Mouse (Mus musculus): ENCODE measurements at regions not wholly inside any gene's neighbourhood (a gene's known extent, or its start where the extent isn't known, plus 50 kb on each side); places are given as distances from the start of the nearest gene placed in this dataset.
A peak's percentile ranks its signal among the peaks of the same experiment; 100 is the strongest.

DNA sequence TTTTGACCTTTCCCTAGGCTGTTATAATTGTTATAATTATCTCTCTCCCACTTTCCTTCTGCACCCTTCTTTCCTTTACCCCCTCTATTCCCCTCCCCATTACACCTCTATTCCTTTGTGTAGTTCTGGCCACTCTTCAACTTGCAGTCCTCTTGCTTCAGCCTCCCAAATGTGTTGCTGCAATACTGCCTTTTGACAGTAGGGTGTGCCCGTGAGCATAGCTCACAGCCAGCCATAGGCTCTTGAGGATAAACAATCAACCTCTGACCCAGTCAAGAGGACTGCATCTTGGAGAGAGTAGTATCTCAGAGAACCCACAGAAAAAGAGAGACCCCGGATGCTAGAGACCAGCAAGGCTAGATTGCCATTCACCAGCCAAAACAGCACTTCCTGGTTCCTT is 184.9 kb upstream of the 4930535I16Rik start:
- Histone ChIP-seq H3K36me3 (ENCODE audit: control insufficient read depth, insufficient read depth, low read length) (no peaks in the 10 kb centered on the region), H3K4me1 (ENCODE audit: control insufficient read depth, insufficient read depth, low read length) (no peaks in the 10 kb centered on the region), H3K9ac (ENCODE audit: low read length) (no peak overlapping the region), H3K27ac (replicated peaks; ENCODE audit: low read depth, low read length) (no peak overlapping the region), H3K4me3 (ENCODE audit: low read depth, low read length) (no peak overlapping the region), H3K9me3 (ENCODE audit: control insufficient read depth, low read length) (no peaks in the 10 kb centered on the region), H3K27me3 (ENCODE audit: control insufficient read depth, insufficient read depth, low read length) (no peaks in the 10 kb centered on the region), H3K4me2 (ENCODE audit: low read depth, severe bottlenecking) (no peak overlapping the region)
- DNase-seq (ENCODE audit: low spot score) (peak; percentile 68), ATAC-seq (ENCODE audit: insufficient number of reproducible peaks, low FRiP score, low TSS enrichment, low read depth) (no peak)
- 39% methylated on average over 2 of the region's 2 CpGs for WGBS

DNA sequence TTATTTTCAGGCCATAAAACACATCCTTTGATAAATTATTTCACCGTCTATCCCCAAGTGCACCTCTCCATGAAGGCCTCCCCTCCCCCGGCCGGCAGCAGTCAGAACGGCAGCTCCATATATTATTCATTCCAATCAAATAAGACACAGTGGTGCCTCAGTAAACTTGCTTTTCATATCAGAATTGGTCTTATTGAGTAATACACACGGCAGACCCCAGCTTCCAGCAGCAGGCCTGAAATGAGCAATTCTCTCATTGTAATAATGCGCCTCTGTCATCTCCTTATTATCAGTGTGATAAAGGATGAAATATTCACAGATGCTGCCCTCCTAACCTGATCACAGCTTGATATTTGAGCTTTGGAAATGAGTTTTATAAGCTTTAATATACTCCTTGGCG is 169.0 kb upstream of the 4930535I16Rik start:
- no peak overlapping the region for H3K4me3 ChIP-seq (ENCODE audit: low read depth, low read length)
- H3K4me2 ChIP-seq (ENCODE audit: low read depth, severe bottlenecking): no peak overlapping the region
- WGBS: 86% methylated on average over 7 of the region's 7 CpGs
- no peak for DNase-seq (ENCODE audit: low spot score)
- 0 out of 2 replicates have a peak, but pooled peaks cover 2% of the 10 kb centered on the region for H3K9me3 ChIP-seq (ENCODE audit: control insufficient read depth, low read length)
- no peaks in the 10 kb centered on the region for H3K27me3 ChIP-seq (ENCODE audit: control insufficient read depth, insufficient read depth, low read length)
- no peak overlapping the region for H3K9ac ChIP-seq (ENCODE audit: low read length)
- no peaks in the 10 kb centered on the region for H3K36me3 ChIP-seq (ENCODE audit: control insufficient read depth, insufficient read depth, low read length)
- H3K4me1 ChIP-seq (ENCODE audit: control insufficient read depth, insufficient read depth, low read length): no peaks in the 10 kb centered on the region
- H3K27ac ChIP-seq (replicated peaks; ENCODE audit: low read depth, low read length): no peak overlapping the region
- ATAC-seq (ENCODE audit: insufficient number of reproducible peaks, low FRiP score, low TSS enrichment, low read depth): no peak

DNA sequence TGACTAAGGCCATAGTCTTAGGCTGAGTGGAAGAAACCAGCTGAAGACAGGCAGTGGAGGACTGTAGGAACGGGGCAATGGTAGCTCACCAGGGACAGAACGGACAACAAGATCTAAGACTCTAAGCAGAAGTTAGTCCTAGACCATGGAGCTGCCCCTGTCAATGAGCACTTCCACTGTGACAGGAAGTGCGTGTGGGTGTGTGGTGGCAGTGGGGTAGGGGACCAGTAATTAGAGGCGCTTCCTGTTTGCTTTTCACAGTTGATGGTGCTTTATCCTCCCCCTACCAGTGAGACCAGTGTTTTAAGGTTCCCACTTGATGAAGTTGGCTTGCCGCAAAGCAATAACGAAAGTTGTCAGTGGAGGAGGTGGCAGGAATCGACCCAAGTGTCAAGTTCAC is 168.4 kb upstream of the 4930535I16Rik start:
- no peak overlapping the region for H3K4me3 ChIP-seq (ENCODE audit: low read depth, low read length)
- DNase-seq (ENCODE audit: low spot score): no peak
- H3K4me2 ChIP-seq (ENCODE audit: low read depth, severe bottlenecking): no peak overlapping the region
- H3K4me1 ChIP-seq (ENCODE audit: control insufficient read depth, insufficient read depth, low read length): no peaks in the 10 kb centered on the region
- no peak overlapping the region for H3K9ac ChIP-seq (ENCODE audit: low read length)
- no peak for ATAC-seq (ENCODE audit: insufficient number of reproducible peaks, low FRiP score, low TSS enrichment, low read depth)
- H3K27ac ChIP-seq (replicated peaks; ENCODE audit: low read depth, low read length): no peak overlapping the region
- no peaks in the 10 kb centered on the region for H3K36me3 ChIP-seq (ENCODE audit: control insufficient read depth, insufficient read depth, low read length)
- WGBS: 80% methylated on average over 7 of the region's 7 CpGs
- H3K27me3 ChIP-seq (ENCODE audit: control insufficient read depth, insufficient read depth, low read length): no peaks in the 10 kb centered on the region
- 0 out of 2 replicates have a peak, but pooled peaks cover 2% of the 10 kb centered on the region for H3K9me3 ChIP-seq (ENCODE audit: control insufficient read depth, low read length)

DNA sequence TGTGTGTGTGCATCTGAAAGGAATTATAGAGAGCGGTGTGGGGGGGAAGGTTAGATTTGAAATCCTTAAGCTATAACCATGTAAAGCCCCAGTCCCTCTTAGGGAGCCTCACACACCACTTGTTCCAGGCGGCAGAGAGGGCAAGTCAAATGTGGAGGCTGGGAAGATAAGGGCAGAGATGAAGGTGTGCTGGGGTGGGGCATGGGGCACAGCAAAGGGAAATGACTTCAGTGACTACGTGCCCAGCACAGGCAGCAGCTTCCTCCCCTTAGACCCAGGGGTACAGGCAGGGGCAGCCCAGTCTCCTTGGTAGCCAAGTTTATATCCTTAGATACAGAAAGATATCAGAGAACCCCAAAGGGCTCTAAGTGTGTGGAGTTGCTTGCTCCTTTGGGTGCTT is 161.8 kb upstream of the 4930535I16Rik start:
- no peak overlapping the region for H3K4me2 ChIP-seq (ENCODE audit: low read depth, severe bottlenecking)
- H3K9me3 ChIP-seq (ENCODE audit: control insufficient read depth, low read length): 0 out of 2 replicates have a peak, but pooled peaks cover 2% of the 10 kb centered on the region
- no peaks in the 10 kb centered on the region for H3K27me3 ChIP-seq (ENCODE audit: control insufficient read depth, insufficient read depth, low read length)
- no peaks in the 10 kb centered on the region for H3K36me3 ChIP-seq (ENCODE audit: control insufficient read depth, insufficient read depth, low read length)
- 77% methylated on average over 3 of the region's 3 CpGs for WGBS
- no peak for ATAC-seq (ENCODE audit: insufficient number of reproducible peaks, low FRiP score, low TSS enrichment, low read depth)
- no peak overlapping the region for H3K27ac ChIP-seq (replicated peaks; ENCODE audit: low read depth, low read length)
- no peaks in the 10 kb centered on the region for H3K4me1 ChIP-seq (ENCODE audit: control insufficient read depth, insufficient read depth, low read length)
- H3K4me3 ChIP-seq (ENCODE audit: low read depth, low read length): no peak overlapping the region
- DNase-seq (ENCODE audit: low spot score): no peak
- H3K9ac ChIP-seq (ENCODE audit: low read length): no peak overlapping the region

DNA sequence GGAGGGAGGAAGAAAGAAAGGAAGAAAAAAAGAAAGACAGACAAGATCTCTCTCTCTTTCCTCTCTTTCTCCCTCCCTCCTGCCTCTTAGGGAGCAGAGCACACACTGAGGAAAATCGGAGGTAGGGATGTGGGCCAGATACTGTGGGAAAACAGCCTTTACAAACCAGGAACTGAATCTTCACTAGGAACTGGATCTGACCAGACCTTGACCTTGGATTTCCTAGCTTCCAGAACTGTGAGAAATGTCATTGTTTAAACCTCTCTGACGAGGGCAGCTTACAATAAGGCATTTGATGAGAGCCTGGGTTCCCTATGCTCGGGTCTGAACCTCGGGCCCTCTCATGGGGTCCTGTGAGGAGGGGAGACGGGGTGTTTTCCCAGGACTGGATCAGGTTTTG is 157.7 kb upstream of the 4930535I16Rik start:
- ATAC-seq (ENCODE audit: insufficient number of reproducible peaks, low FRiP score, low TSS enrichment, low read depth) (no peak), DNase-seq (ENCODE audit: low spot score) (no peak)
- Histone ChIP-seq H3K9me3 (ENCODE audit: control insufficient read depth, low read length) (no peaks in the 10 kb centered on the region), H3K4me1 (ENCODE audit: control insufficient read depth, insufficient read depth, low read length) (no peaks in the 10 kb centered on the region), H3K9ac (ENCODE audit: low read length) (no peak overlapping the region), H3K27me3 (ENCODE audit: control insufficient read depth, insufficient read depth, low read length) (no peaks in the 10 kb centered on the region), H3K4me2 (ENCODE audit: low read depth, severe bottlenecking) (no peak overlapping the region), H3K27ac (replicated peaks; ENCODE audit: low read depth, low read length) (no peak overlapping the region), H3K36me3 (ENCODE audit: control insufficient read depth, insufficient read depth, low read length) (no peaks in the 10 kb centered on the region), H3K4me3 (ENCODE audit: low read depth, low read length) (no peak overlapping the region)
- WGBS: 70% methylated on average over 5 of the region's 5 CpGs

DNA sequence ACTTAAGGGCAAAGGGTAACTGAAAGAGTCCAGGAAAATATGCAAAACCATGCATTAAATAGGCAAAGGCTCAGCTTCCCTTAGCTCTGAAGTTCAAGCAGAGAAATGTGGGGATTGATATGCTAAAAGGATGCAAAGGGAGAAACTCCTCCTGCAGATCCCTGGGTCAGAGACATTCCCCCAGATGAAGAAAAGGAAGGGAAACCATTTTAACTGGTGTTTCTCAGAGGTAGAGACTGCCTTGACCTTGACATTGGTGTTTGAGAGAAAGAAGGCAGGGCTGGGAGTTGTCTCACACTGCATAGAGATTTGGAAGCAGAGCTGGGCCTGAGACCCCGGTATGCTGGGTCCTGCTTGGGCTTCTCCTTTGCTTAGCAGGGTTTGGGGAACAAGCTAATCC is 155.8 kb upstream of the 4930535I16Rik start:
- Histone ChIP-seq H3K36me3 (ENCODE audit: control insufficient read depth, insufficient read depth, low read length) (no peaks in the 10 kb centered on the region), H3K27ac (replicated peaks; ENCODE audit: low read depth, low read length) (no peak overlapping the region), H3K9me3 (ENCODE audit: control insufficient read depth, low read length) (no peaks in the 10 kb centered on the region), H3K4me2 (ENCODE audit: low read depth, severe bottlenecking) (no peak overlapping the region), H3K4me3 (ENCODE audit: low read depth, low read length) (no peak overlapping the region), H3K27me3 (ENCODE audit: control insufficient read depth, insufficient read depth, low read length) (no peaks in the 10 kb centered on the region), H3K4me1 (ENCODE audit: control insufficient read depth, insufficient read depth, low read length) (no peaks in the 10 kb centered on the region), H3K9ac (ENCODE audit: low read length) (no peak overlapping the region)
- WGBS: 77% methylated on average over 1 of the region's 1 CpGs
- no peak for ATAC-seq (ENCODE audit: insufficient number of reproducible peaks, low FRiP score, low TSS enrichment, low read depth)
- no peak for DNase-seq (ENCODE audit: low spot score)

DNA sequence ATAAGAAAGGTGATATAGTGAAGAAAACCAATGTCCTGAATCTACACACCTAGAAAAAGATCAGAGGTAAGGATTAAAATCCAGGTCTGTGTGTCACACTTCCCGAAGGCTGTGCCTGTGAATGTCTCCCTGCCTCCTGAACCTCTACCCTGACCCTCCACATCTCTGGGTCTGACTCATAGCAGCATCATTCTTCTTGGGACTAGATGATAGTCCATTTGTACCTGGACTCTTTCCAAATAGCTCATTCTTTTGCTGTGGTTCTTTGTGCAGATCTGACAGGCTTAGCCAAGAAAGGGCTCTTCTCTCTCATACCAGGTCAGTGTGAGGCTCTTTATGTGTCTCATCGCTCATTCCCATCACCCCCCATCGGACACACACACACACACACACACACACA is 146.8 kb upstream of the 4930535I16Rik start:
- ATAC-seq (ENCODE audit: insufficient number of reproducible peaks, low FRiP score, low TSS enrichment, low read depth): no peak
- Histone ChIP-seq H3K36me3 (ENCODE audit: control insufficient read depth, insufficient read depth, low read length) (no peaks in the 10 kb centered on the region), H3K27ac (replicated peaks; ENCODE audit: low read depth, low read length) (no peak overlapping the region), H3K9me3 (ENCODE audit: control insufficient read depth, low read length) (no peaks in the 10 kb centered on the region), H3K4me3 (ENCODE audit: low read depth, low read length) (no peak overlapping the region), H3K9ac (ENCODE audit: low read length) (no peak overlapping the region), H3K4me2 (ENCODE audit: low read depth, severe bottlenecking) (no peak overlapping the region), H3K27me3 (ENCODE audit: control insufficient read depth, insufficient read depth, low read length) (no peaks in the 10 kb centered on the region), H3K4me1 (ENCODE audit: control insufficient read depth, insufficient read depth, low read length) (no peaks in the 10 kb centered on the region)
- no peak for DNase-seq (ENCODE audit: low spot score)
- WGBS: 93% methylated on average over 3 of the region's 3 CpGs

DNA sequence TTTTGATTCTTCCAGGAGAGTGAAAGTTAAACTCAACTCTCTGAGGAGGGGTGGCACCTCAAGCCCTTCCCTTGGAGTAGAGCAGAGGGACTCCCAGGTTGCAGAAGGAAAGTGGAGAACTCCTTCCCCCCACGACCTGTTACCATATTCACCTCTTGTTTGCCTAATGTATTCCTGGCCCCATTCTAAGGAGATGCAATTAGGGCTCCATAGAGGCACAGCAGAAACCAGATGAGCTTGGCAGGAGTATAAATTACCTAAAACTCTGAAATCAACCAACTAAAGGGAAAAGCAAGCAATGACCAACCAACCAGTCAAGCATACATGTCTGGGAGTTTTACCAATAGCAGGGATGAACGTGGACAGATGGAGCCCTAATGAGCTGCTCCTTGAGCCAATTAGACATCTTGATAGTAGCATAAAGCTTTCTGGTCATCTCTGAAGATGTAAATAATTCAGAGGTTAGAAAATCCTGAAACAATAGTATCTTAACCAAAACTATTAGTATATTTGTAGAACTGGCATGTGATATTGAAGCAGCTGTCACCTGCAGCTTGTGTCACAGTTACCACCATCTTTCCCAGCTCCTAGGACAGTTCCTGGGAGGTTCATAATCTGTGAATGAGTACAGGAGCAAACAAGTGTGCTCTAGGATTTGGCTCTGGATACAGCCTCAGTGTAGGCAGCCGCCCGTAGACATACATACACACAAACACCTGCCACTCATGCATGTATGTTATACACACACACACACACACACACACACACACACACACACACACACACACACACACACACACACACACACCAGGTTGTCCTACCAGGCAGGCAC is 145.7 kb upstream of the 4930535I16Rik start:
- Histone ChIP-seq H3K4me3 (ENCODE audit: low read depth, low read length) (no peak overlapping the region), H3K27ac (replicated peaks; ENCODE audit: low read depth, low read length) (no peak overlapping the region), H3K9ac (ENCODE audit: low read length) (no peak overlapping the region), H3K27me3 (ENCODE audit: control insufficient read depth, insufficient read depth, low read length) (no peaks in the 10 kb centered on the region), H3K4me2 (ENCODE audit: low read depth, severe bottlenecking) (no peak overlapping the region), H3K36me3 (ENCODE audit: control insufficient read depth, insufficient read depth, low read length) (no peaks in the 10 kb centered on the region), H3K9me3 (ENCODE audit: control insufficient read depth, low read length) (no peaks in the 10 kb centered on the region), H3K4me1 (ENCODE audit: control insufficient read depth, insufficient read depth, low read length) (no peaks in the 10 kb centered on the region)
- no peak for ATAC-seq (ENCODE audit: insufficient number of reproducible peaks, low FRiP score, low TSS enrichment, low read depth)
- 74% methylated on average over 4 of the region's 4 CpGs for WGBS
- DNase-seq (ENCODE audit: low spot score): no peak

DNA sequence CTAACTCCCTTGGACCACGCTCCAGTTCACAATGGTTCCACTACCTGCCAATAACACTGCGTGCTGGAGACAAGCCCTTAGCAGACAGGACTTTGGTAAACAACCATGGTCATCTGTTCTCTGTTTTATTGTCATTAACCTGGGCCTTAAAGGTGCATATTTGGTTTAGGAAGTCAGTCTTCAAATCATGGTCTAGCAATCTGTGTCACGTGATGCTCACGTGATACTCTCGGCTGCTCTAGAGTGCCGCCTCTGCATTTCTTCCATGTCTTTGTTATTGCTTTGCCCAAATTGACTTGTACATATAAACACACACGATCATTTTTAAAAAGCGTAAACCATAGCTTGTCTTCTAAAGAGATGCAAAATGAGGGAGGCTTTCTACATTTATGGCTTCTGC is 139.8 kb upstream of the 4930535I16Rik start:
- WGBS: 94% methylated on average over 8 of the region's 8 CpGs
- Histone ChIP-seq H3K27ac (replicated peaks; ENCODE audit: low read depth, low read length) (no peak overlapping the region), H3K4me3 (ENCODE audit: low read depth, low read length) (no peak overlapping the region), H3K9ac (ENCODE audit: low read length) (no peak overlapping the region), H3K4me2 (ENCODE audit: low read depth, severe bottlenecking) (no peak overlapping the region), H3K9me3 (ENCODE audit: control insufficient read depth, low read length) (no peaks in the 10 kb centered on the region), H3K27me3 (ENCODE audit: control insufficient read depth, insufficient read depth, low read length) (no peaks in the 10 kb centered on the region), H3K4me1 (ENCODE audit: control insufficient read depth, insufficient read depth, low read length) (no peaks in the 10 kb centered on the region), H3K36me3 (ENCODE audit: control insufficient read depth, insufficient read depth, low read length) (no peaks in the 10 kb centered on the region)
- ATAC-seq (ENCODE audit: insufficient number of reproducible peaks, low FRiP score, low TSS enrichment, low read depth): no peak
- no peak for DNase-seq (ENCODE audit: low spot score)

Data from limb, embryonic 11.5 days (tissue).